Mouse (Mus musculus) forebrain, postnatal 0 days (tissue): ENCODE results near the gene Adk. TPM values are rescaled to one million over a fixed set of nuclear protein-coding genes. Genes with fewer than 3 reads are reported as not detected.

Experiments used
- ATAC-seq: fragments of 200-750 bp; cut with Nextera tagmentation; 2 replicates; pipeline ENCODE4 v1.8.0; 2017; ENCODE audit warnings: mild to moderate bottlenecking, moderate library complexity
- DNase-seq: peaks from one replicate; pipeline ENCODE4 v3.0.0-alpha.2; 2015
- H3K27ac ChIP-seq: fragments of 300-500 bp; sonication (generic); 2 replicates; pipeline ENCODE4 v1.5.1; 2014; ENCODE audit warnings: low read depth, mild to moderate bottlenecking, antibody characterized with exemption, low read length, moderate library complexity, mixed read lengths
- H3K27me3 ChIP-seq: fragments of 300-500 bp; sonication (generic); 2 replicates; pipeline ENCODE4 v1.6.1; 2014; ENCODE audit warnings: mild to moderate bottlenecking, low read length, mixed read lengths; ENCODE audit not compliant: insufficient read depth
- H3K36me3 ChIP-seq: fragments of 300-500 bp; sonication (generic); 2 replicates; pipeline ENCODE4 v1.6.1; 2014; ENCODE audit warnings: mild to moderate bottlenecking, moderate library complexity; ENCODE audit not compliant: insufficient read depth
- H3K4me1 ChIP-seq: fragments of 300-500 bp; sonication (generic); 2 replicates; pipeline ENCODE4 v1.6.1; 2014; ENCODE audit warnings: antibody characterized with exemption; ENCODE audit not compliant: insufficient read depth
- H3K4me2 ChIP-seq: fragments of 300-500 bp; sonication (generic); 2 replicates; pipeline ENCODE4 v1.6.1; 2014; ENCODE audit warnings: low read depth, mild to moderate bottlenecking, moderate library complexity
- H3K4me3 ChIP-seq: fragments of 300-500 bp; sonication (generic); 2 replicates; pipeline ENCODE4 v1.5.1; 2014; ENCODE audit warnings: low read depth, low read length, mixed read lengths
- H3K9ac ChIP-seq: fragments of 300-500 bp; sonication (generic); 2 replicates; pipeline ENCODE4 v1.6.1; 2014; ENCODE audit warnings: mild to moderate bottlenecking
- H3K9me3 ChIP-seq: fragments of 300-500 bp; sonication (generic); 2 replicates; pipeline ENCODE4 v1.6.1; 2016; ENCODE audit warnings: low read length
- CTCF ChIP-seq: sonication (generic); IDR thresholded peaks from 2 replicates; pipeline ENCODE4 v1.5.1; 2016; ENCODE audit warnings: antibody characterized with exemption, control low read depth, low read depth
- WGBS: fragments of 180-500 bp; shearing (Covaris S2); extraction: QIAGEN DNeasy Blood & Tissue Kit; methylation state at CpG from one replicate; pipeline ENCODE4 v1.1.7; 2014; 5-methylcytosine and 5-hydroxymethylcytosine counted together
- polyA plus RNA-seq: library from polyadenylated mRNA; unstranded; fragments of >200 nt; fragmentation: Nextera tagmentation; extraction: Ambion mirVana; gene quantifications from 2 replicates; pipeline ENCODE4 v1.2.1, GENCODE M21; 2015
- total RNA-seq: library from RNA; depleted of rRNA; stranded (reverse); fragments of >200 nt; gene quantifications from 2 replicates; pipeline ENCODE4 v1.2.3, GENCODE M21; 2014

Gene Adk
- total and polyA plus RNA-seq, 2 experiments from 2014 or later, result 55.5 to 66.7 TPM

DNA sequence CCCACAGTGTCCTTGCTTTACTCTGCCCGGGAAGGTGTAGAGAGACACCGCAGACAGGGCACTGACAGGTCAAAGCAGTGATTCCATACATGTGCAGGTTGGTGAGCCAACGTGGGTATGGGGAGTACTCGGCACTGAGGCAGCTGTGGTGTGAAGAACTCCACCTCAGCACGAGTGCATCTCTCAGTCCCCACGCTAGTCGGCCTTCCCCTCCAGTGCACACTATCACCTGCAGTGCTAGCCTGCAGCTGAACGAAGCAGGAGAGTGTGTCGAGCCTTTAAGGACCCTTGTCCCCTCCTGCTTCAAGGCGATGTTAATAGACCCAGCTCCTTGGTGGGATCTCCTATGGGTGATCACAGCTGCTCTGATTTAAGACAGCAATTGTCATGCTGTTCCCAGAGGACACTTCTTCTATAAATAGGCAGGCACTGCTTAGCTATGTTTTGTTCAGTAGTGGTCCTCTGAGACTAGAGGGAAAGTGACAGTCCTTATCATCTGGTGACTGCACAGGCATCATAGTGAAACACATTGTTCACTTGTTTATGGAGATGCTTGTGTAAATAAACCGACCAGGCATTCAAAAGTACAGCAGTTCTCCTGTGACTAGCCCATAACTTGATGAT, 283.4 kb downstream of the Adk start:
- no peak overlapping the region for H3K27ac ChIP-seq
- no peaks in the 10 kb centered on the region for H3K27me3 ChIP-seq
- H3K36me3 ChIP-seq, result no peaks in the 10 kb centered on the region
- no peaks in the 10 kb centered on the region for H3K9me3 ChIP-seq
- no peaks in the 10 kb centered on the region for H3K4me1 ChIP-seq
- H3K4me2 ChIP-seq, result no peak overlapping the region
- no peak for TF ChIP-seq CTCF
- H3K4me3 ChIP-seq, result no peak overlapping the region
- H3K9ac ChIP-seq, result no peak overlapping the region
- DNase-seq (no peak), ATAC-seq (no peak)
- 72% methylated on average over 11 of the region's 11 CpGs for WGBS

DNA sequence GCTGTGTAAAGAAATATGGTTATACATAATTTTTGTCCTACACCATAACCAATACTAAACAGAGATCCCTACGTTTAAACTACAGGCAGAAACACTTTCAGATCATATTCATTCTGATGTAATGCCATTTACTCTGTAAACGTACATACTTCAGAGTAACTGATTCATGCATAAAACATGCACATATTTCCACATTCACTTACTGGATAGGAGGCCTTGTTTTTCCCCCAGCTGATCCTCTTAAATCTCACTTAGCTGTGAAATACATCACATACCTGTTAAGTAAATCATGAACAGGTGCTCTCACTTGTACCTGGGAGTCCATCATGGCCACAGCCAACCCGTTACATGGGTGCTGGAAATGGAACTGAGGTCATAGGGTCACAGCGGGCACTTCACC, 285.6 kb downstream of the Adk start:
- Histone ChIP-seq H3K4me3 (no peak overlapping the region), H3K27ac (no peak overlapping the region), H3K27me3 (no peaks in the 10 kb centered on the region), H3K9ac (no peak overlapping the region), H3K4me2 (no peak overlapping the region), H3K9me3 (no peaks in the 10 kb centered on the region), H3K4me1 (peaks cover 4% of the 10 kb centered on the region; the same call in 1 of the 2 replicates), H3K36me3 (no peaks in the 10 kb centered on the region)
- ATAC-seq (no peak), DNase-seq (no peak)
- 75% methylated on average over 4 of the region's 4 CpGs for WGBS
- no peak for TF ChIP-seq CTCF

DNA sequence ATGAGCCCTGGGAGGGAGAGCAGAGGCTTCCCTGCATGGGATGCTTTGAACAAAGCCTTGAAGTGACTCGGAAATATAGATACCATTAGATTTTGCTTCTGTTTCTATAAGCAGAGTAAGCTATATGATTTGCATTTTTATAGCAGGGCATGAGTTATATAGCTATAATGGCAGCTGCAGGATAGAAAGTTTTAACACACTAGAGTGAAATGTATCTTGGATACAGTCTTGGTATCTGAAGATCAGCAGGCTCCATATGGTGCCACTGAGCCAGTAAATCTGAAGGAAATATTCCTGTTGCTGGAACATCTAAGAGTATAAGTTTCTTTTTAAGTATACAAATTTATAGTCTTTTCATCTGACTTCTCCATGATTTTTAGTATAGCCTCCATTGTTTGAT, 288.8 kb downstream of the Adk start:
- WGBS, result 63% methylated on average over 1 of the region's 1 CpGs
- H3K9me3 ChIP-seq, result no peaks in the 10 kb centered on the region
- peak overlapping the region; percentile 29; the same call in 1 of the 2 replicates for H3K27ac ChIP-seq
- H3K9ac ChIP-seq, result no peak overlapping the region
- ATAC-seq, result peak; percentile 64
- peaks cover 6% of the 10 kb centered on the region; the same call in 1 of the 2 replicates for H3K4me1 ChIP-seq
- H3K4me2 ChIP-seq, result no peak overlapping the region
- no peaks in the 10 kb centered on the region for H3K36me3 ChIP-seq
- H3K4me3 ChIP-seq, result no peak overlapping the region
- H3K27me3 ChIP-seq, result no peaks in the 10 kb centered on the region
- peak; percentile 31 for DNase-seq
- no peak for TF ChIP-seq CTCF

DNA sequence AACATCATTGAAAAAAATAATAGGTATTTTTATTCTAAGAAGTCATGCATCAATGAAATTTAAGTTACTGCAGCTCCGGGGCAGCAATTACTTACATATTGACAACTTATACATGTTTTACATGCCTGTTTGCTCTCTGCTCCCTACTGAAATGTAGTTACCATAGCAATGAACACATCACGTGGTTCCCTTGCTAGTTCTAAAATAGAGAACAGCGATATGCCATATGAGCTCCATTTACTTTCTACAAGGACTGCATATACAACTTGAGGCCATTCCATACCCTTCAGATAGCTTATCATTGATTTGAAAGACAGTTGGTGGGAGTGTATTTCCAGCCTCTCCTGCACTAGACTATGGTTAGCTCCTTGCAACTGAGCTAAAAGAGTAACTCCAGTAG, 290.6 kb downstream of the Adk start:
- H3K36me3 ChIP-seq, result no peaks in the 10 kb centered on the region
- ATAC-seq (peak; percentile 90), DNase-seq (peak; percentile 61)

DNA sequence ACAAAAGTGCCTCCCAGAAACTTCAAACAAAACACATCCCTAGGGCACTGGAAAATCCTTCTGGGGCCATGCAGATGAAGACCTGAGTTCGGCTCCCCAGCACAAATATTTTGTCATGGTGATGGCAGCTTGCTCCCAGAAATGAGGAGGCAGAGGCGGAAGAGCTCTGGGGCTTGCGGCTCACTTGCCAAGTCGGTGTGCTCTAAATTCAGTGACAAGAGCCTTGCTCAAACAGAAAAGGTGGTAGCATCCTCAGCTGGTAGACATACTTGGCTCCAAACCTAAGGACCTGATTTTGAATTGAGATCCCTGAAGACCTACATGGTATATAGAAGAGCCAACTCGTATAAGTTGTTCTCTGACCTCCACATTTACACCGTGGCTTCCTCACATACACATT, 292.5 kb downstream of the Adk start:
- Histone ChIP-seq H3K9ac (no peak overlapping the region), H3K4me2 (no peak overlapping the region), H3K27ac (no peak overlapping the region), H3K36me3 (no peaks in the 10 kb centered on the region), H3K27me3 (no peaks in the 10 kb centered on the region), H3K4me1 (peaks cover 6% of the 10 kb centered on the region; the same call in 1 of the 2 replicates), H3K9me3 (no peaks in the 10 kb centered on the region), H3K4me3 (no peak overlapping the region)
- DNase-seq, result no peak
- TF ChIP-seq CTCF, result no peak
- no peak for ATAC-seq
- WGBS, result 87% methylated on average over 6 of the region's 6 CpGs

More for the DNA sequence above, 290.6 kb downstream of the Adk start:
- 41% methylated on average over 3 of the region's 3 CpGs for WGBS
- H3K9me3 ChIP-seq, result no peaks in the 10 kb centered on the region
- H3K4me1 ChIP-seq, result peaks cover 6% of the 10 kb centered on the region; the same call in 1 of the 2 replicates
- H3K9ac ChIP-seq, result no peak overlapping the region
- no peaks in the 10 kb centered on the region for H3K27me3 ChIP-seq
- no peak overlapping the region for H3K4me3 ChIP-seq
- H3K4me2 ChIP-seq, result no peak overlapping the region
- peak overlapping the region; percentile 47; the same call in 1 of the 2 replicates for H3K27ac ChIP-seq
- TF ChIP-seq CTCF, result no peak

GRCm38 (mm10) chr14:21348611-21349260, 296.4 kb downstream of the Adk start:
- H3K36me3 ChIP-seq, result no peaks in the 10 kb centered on the region
- DNase-seq (no peak), ATAC-seq (no peak)
- H3K9ac ChIP-seq, result no peak overlapping the region
- H3K27me3 ChIP-seq, result no peaks in the 10 kb centered on the region
- H3K9me3 ChIP-seq, result no peaks in the 10 kb centered on the region
- no peak overlapping the region for H3K4me3 ChIP-seq
- no peaks in the 10 kb centered on the region for H3K4me1 ChIP-seq
- no peak overlapping the region for H3K4me2 ChIP-seq
- TF ChIP-seq CTCF, result no peak
- 74% methylated on average over 6 of the region's 6 CpGs for WGBS
- H3K27ac ChIP-seq, result no peak overlapping the region

GRCm38 (mm10) chr14:21351646-21352045, 299.3 kb downstream of the Adk start:
- Histone ChIP-seq H3K4me1 (no peaks in the 10 kb centered on the region), H3K4me3 (no peak overlapping the region), H3K9me3 (no peaks in the 10 kb centered on the region), H3K4me2 (no peak overlapping the region), H3K27ac (no peak overlapping the region), H3K9ac (no peak overlapping the region), H3K27me3 (no peaks in the 10 kb centered on the region), H3K36me3 (no peaks in the 10 kb centered on the region)
- 71% methylated on average over 2 of the region's 2 CpGs for WGBS
- ATAC-seq (no peak), DNase-seq (no peak)
- TF ChIP-seq CTCF, result no peak
